Mouse (Mus musculus) stomach, embryonic 16.5 days (tissue): ENCODE data around the gene Ago4. TPM values are rescaled to one million over a fixed set of nuclear protein-coding genes. Genes with fewer than 3 reads are reported as not detected.
A peak's percentile ranks its signal among the peaks of the same experiment; 100 is the strongest.

Experiments
- ATAC-seq: fragments of 200-750 bp; cut with Nextera tagmentation; 2 replicates; pipeline ENCODE4 v1.8.0; 2017; ENCODE audit warnings: moderate number of reproducible peaks, moderate TSS enrichment; ENCODE audit not compliant: insufficient read depth, low FRiP score
- H3K27ac ChIP-seq: fragments of 300-500 bp; sonication (generic); 2 replicates; pipeline ENCODE4 v1.5.1; 2014; ENCODE audit warnings: low read length
- H3K27me3 ChIP-seq: fragments of 300-500 bp; sonication (generic); 2 replicates; pipeline ENCODE4 v1.6.1; 2014; ENCODE audit warnings: low read length, control low read depth, mixed read lengths; ENCODE audit not compliant: control insufficient read depth, insufficient read depth
- H3K36me3 ChIP-seq: fragments of 300-500 bp; sonication (generic); 2 replicates; pipeline ENCODE4 v1.6.1; 2014; ENCODE audit warnings: low read length; ENCODE audit not compliant: control insufficient read depth, insufficient read depth
- H3K4me1 ChIP-seq: fragments of 300-500 bp; sonication (generic); 2 replicates; pipeline ENCODE4 v1.6.1; 2014; ENCODE audit warnings: low read length, control low read depth, mixed read lengths; ENCODE audit not compliant: control insufficient read depth, insufficient read depth
- H3K4me2 ChIP-seq: fragments of 300-500 bp; sonication (generic); 2 replicates; pipeline ENCODE4 v1.6.1; 2014; ENCODE audit warnings: low read depth, low read length, mixed read lengths
- H3K4me3 ChIP-seq: fragments of 300-500 bp; sonication (generic); replicated peaks from 2 replicates; pipeline ENCODE4 v1.5.1; 2014; ENCODE audit warnings: mild to moderate bottlenecking, low read length
- H3K9ac ChIP-seq: fragments of 300-500 bp; sonication (generic); 2 replicates; pipeline ENCODE4 v1.6.1; 2014; ENCODE audit warnings: low read length
- H3K9me3 ChIP-seq: fragments of 300-500 bp; sonication (generic); replicated peaks from 2 replicates; pipeline ENCODE4 v1.6.1; 2016; ENCODE audit warnings: low read length, control low read depth; ENCODE audit not compliant: control insufficient read depth
- WGBS: fragments of 180-500 bp; shearing (Covaris S2); extraction: QIAGEN DNeasy Blood & Tissue Kit; methylation state at CpG from one replicate; pipeline ENCODE4 v1.1.7; 2014; 5-methylcytosine and 5-hydroxymethylcytosine counted together
- polyA plus RNA-seq: library from polyadenylated mRNA; unstranded; fragments of >200 nt; fragmentation: Nextera tagmentation; extraction: Ambion mirVana; gene quantifications from 2 replicates; pipeline ENCODE4 v1.2.1, GENCODE M21; 2015

Ago4 gene
- polyA plus RNA-seq, 1 experiment from 2014 or later: 1.4 TPM

- Histone ChIP-seq H3K36me3 (0 out of 2 replicates have a peak, but pooled peaks cover 2% of the 10 kb centered on the region), H3K27me3 (no peaks in the 10 kb centered on the region), H3K4me1 (no peaks in the 10 kb centered on the region), H3K4me3 (no peak overlapping the region), H3K27ac (peak overlapping the region; percentile 79), H3K9ac (no peak overlapping the region), H3K9me3 (no peaks in the 10 kb centered on the region), H3K4me2 (0 out of 2 replicates have a peak overlapping the region, but pooled peaks have one; percentile 7)
- ATAC-seq: peak; percentile 75; the same call in 1 of the 2 replicates
- WGBS: 61% methylated on average over 14 of the region's 14 CpGs
Observed at GRCm38 (mm10) chr4:126508110-126508899, 25.0 kb downstream of the Ago4 start.

GRCm38 (mm10) chr4:126502977-126503309 lies 30.3 kb downstream of the Ago4 start:
- 0 out of 2 replicates have a peak, but pooled peaks cover 2% of the 10 kb centered on the region for H3K36me3 ChIP-seq
- no peak overlapping the region for H3K4me2 ChIP-seq
- H3K9ac ChIP-seq: no peak overlapping the region
- no peak overlapping the region for H3K4me3 ChIP-seq
- no peaks in the 10 kb centered on the region for H3K9me3 ChIP-seq
- no peak for ATAC-seq
- no peak overlapping the region for H3K27ac ChIP-seq
- no peaks in the 10 kb centered on the region for H3K27me3 ChIP-seq
- WGBS: 62% methylated on average over 8 of the region's 8 CpGs
- H3K4me1 ChIP-seq: 0 out of 2 replicates have a peak, but pooled peaks cover 3% of the 10 kb centered on the region

- Histone ChIP-seq H3K27ac (no peak overlapping the region), H3K4me1 (0 out of 2 replicates have a peak, but pooled peaks cover 3% of the 10 kb centered on the region), H3K9ac (no peak overlapping the region), H3K4me3 (no peak overlapping the region), H3K9me3 (no peaks in the 10 kb centered on the region), H3K4me2 (no peak overlapping the region), H3K27me3 (no peaks in the 10 kb centered on the region), H3K36me3 (0 out of 2 replicates have a peak, but pooled peaks cover 2% of the 10 kb centered on the region)
- ATAC-seq: no peak
- WGBS: 49% methylated on average over 6 of the region's 6 CpGs
Observed at GRCm38 (mm10) chr4:126502141-126502976, 30.9 kb downstream of the Ago4 start.

- H3K4me2 ChIP-seq: no peak overlapping the region
- H3K9me3 ChIP-seq: no peaks in the 10 kb centered on the region
- H3K9ac ChIP-seq: no peak overlapping the region
- no peaks in the 10 kb centered on the region for H3K27me3 ChIP-seq
- H3K4me3 ChIP-seq: no peak overlapping the region
- peaks cover 16% of the 10 kb centered on the region for H3K4me1 ChIP-seq
- ATAC-seq: no peak
- WGBS: 66% methylated on average over 1 of the region's 1 CpGs
- H3K36me3 ChIP-seq: no peaks in the 10 kb centered on the region
- no peak overlapping the region for H3K27ac ChIP-seq
Observed at GRCm38 (mm10) chr4:126498601-126499000, 34.7 kb downstream of the Ago4 start.

- peaks cover 13% of the 10 kb centered on the region for H3K4me1 ChIP-seq
- H3K27ac ChIP-seq: peak overlapping the region; percentile 79
- WGBS: 60% methylated on average over 2 of the region's 2 CpGs
- no peaks in the 10 kb centered on the region for H3K9me3 ChIP-seq
- H3K36me3 ChIP-seq: no peaks in the 10 kb centered on the region
- no peak overlapping the region for H3K9ac ChIP-seq
- no peak overlapping the region for H3K4me2 ChIP-seq
- H3K4me3 ChIP-seq: no peak overlapping the region
- H3K27me3 ChIP-seq: no peaks in the 10 kb centered on the region
- no peak for ATAC-seq
Observed at GRCm38 (mm10) chr4:126496963-126497362, 36.3 kb downstream of the Ago4 start.

- peak overlapping the region; percentile 87 for H3K27ac ChIP-seq
- 47% methylated on average over 5 of the region's 5 CpGs for WGBS
Observed at GRCm38 (mm10) chr4:126495942-126496790, 37.1 kb downstream of the Ago4 start.

GRCm38 (mm10) chr4:126495453-126495852 lies 37.8 kb downstream of the Ago4 start:
- H3K27ac ChIP-seq: peak overlapping the region; percentile 87
- H3K4me1 ChIP-seq: peaks cover 13% of the 10 kb centered on the region
- no peaks in the 10 kb centered on the region for H3K36me3 ChIP-seq
- no peak overlapping the region for H3K4me2 ChIP-seq
- ATAC-seq: peak; percentile 21; the same call in 1 of the 2 replicates
- no peaks in the 10 kb centered on the region for H3K27me3 ChIP-seq
- no peak overlapping the region for H3K4me3 ChIP-seq
- H3K9me3 ChIP-seq: no peaks in the 10 kb centered on the region
- no peak overlapping the region for H3K9ac ChIP-seq
- 42% methylated on average over 5 of the region's 5 CpGs for WGBS

More at GRCm38 (mm10) chr4:126495942-126496790, 37.1 kb downstream of the Ago4 start:
- no peak overlapping the region for H3K9ac ChIP-seq
- H3K4me3 ChIP-seq: no peak overlapping the region
- H3K9me3 ChIP-seq: no peaks in the 10 kb centered on the region
- H3K4me2 ChIP-seq: 0 out of 2 replicates have a peak overlapping the region, but pooled peaks have one; percentile 3
- no peaks in the 10 kb centered on the region for H3K36me3 ChIP-seq
- peak; percentile 68; the same call in 1 of the 2 replicates for ATAC-seq
- peaks cover 13% of the 10 kb centered on the region for H3K4me1 ChIP-seq
- H3K27me3 ChIP-seq: no peaks in the 10 kb centered on the region

GRCm38 (mm10) chr4:126493416-126493815 lies 39.9 kb downstream of the Ago4 start:
- Histone ChIP-seq H3K4me2 (no peak overlapping the region), H3K36me3 (no peaks in the 10 kb centered on the region), H3K4me3 (no peak overlapping the region), H3K27me3 (no peaks in the 10 kb centered on the region), H3K9me3 (no peaks in the 10 kb centered on the region), H3K27ac (no peak overlapping the region), H3K9ac (no peak overlapping the region), H3K4me1 (peaks cover 13% of the 10 kb centered on the region)
- ATAC-seq: no peak
- 80% methylated on average over 4 of the region's 4 CpGs for WGBS
